Mouse (Mus musculus) cerebellum, adult 11 months (tissue): ENCODE measurements around the gene Mertk.

Experiments
- DNase-seq: peaks from one replicate; pipeline ENCODE4 v3.0.0; 2022

Mertk gene

DNA sequence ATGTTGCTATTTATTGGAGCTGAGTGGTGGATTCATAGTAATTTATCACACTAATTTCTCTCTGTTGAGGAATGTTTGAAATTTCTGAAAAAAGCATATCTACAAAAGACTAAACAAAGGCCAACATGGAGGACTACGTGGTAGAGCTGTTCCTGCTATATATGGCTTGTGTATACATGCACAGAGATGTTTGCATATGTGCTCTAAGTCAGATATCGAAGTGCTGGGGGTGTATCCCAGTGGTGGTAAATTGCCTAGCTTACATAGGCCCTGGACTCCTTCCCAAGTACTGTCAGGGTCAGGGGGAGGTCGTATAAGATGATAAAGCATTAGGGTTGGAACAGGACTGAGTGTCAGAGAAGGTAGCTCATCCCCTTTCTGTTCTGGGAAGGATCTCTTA, 133.9 kb downstream of the Mertk start:
- DNase-seq: no peak

DNA sequence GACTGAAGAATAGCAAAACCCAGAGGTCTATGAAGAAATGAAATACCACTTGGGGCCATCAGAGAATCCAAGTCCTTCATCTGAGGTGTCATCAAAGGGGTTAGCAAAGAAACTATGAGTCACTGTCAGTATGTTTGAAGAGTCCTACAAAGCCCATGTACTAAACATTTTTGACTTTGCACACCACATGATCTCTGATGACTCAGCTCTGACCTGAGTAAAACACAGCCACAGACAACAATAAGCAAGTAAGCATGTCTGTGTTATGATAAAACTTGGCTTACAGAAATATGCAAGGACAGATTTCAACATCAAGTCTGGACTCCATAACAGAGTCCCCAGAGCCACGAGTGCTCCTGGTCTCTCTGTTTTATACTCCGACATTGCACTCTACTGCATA, 134.3 kb downstream of the Mertk start:
- no peak for DNase-seq

- DNase-seq: no peak
Observed at GRCm38 (mm10) chr2:128833435-128833834, 134.7 kb downstream of the Mertk start.

GRCm38 (mm10) chr2:128837531-128837930, 138.8 kb downstream of the Mertk start:
- no peak for DNase-seq

- DNase-seq: no peak
Observed at GRCm38 (mm10) chr2:128838611-128839010, 139.9 kb downstream of the Mertk start.

GRCm38 (mm10) chr2:128839501-128839900, 140.7 kb downstream of the Mertk start:
- no peak for DNase-seq

DNA sequence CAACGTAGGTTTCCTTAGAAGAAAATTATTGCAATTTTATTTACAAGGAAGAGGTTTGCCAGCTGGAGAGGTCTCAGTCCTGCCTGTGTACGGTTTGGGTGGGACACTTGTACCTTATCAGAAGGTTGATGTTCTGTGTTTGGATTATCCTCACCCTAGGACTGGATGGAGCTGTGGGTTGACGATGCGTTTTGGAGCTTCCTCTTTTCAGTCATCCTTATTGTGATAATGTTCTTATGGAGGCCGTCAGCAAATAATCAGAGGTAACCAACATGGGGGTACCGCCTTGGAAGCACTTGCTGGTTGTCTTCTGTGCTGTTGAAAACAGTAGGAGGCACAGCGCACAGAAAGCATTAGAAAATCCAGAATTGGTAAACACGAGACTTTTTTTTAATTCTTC, 143.7 kb downstream of the Mertk start:
- no peak for DNase-seq

- DNase-seq: no peak
Observed at GRCm38 (mm10) chr2:128850036-128850435, 151.3 kb downstream of the Mertk start.
